Mouse (Mus musculus): Measurements from ENCODE around the gene 1700007K13Rik.

GRCm38 (mm10) chr2:28445082-28445481, 21.1 kb downstream of the 1700007K13Rik start:
- no peak for TF ChIP-seq POLR2A (IDR thresholded peaks at IDR 0.05; ENCODE audit: control insufficient read depth, extremely low read depth, insufficient read depth, low read length, poor library complexity)
- no peak for TF ChIP-seq CTCF (IDR thresholded peaks at IDR 0.05; ENCODE audit: borderline replicate concordance, control insufficient read depth, extremely low read depth, insufficient read depth, low read length, poor library complexity)

Measured in thymus, adult 2 months (tissue).